Mouse (Mus musculus): ENCODE measurements around the gene Tlr12.

DNA sequence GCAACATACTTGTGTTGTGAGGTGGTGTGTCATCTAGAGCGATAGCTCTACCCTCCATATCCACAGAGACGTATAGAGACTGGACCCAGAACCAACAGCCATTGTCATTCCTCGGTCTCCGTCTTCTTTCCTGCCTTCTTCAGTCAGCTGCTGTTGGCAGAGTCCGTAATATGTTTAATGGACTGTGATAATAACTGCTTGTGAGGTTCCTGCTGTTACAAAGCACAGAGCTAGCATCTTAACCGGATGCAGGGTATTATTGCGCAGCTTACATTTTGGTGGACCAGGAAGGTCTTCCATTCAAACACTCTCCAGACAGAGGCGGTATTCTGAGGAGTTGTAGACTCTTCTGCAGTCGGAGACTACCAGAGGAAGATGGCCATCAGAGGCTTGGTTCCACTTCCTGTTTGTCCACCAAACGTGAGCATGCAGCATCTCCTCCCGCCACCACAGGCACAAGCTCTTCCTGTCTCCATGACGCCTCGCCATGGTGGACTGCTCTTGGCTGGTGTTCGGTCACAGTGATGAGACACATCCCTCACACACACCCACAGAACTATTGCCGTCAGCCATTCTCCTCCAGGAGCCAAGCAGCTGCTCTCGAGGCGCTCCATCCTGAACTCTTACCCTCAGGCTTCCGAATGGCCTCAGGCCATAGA is 20.0 kb upstream of the Tlr12 start:
- TF ChIP-seq CTCF (IDR thresholded peaks at IDR 0.05; ENCODE audit: borderline replicate concordance, extremely low read depth, insufficient read depth, insufficient read length), result no peak
- no peak for TF ChIP-seq POLR2A (IDR thresholded peaks at IDR 0.05; ENCODE audit: borderline replicate concordance, extremely low read depth, insufficient read depth, insufficient read length, poor library complexity, severe bottlenecking)
